In genomic region chr17:5797124-5797760, GRCm38 (mm10) we compare ENCODE assay signal across 11 mouse cellular contexts. TPM values are rescaled to one million over a fixed set of nuclear protein-coding genes. Genes with fewer than 3 reads are reported as not detected.
DNase-seq lines count a peak whose midpoint lies in the region; ATAC-seq and TF ChIP-seq lines count a peak whose summit lies in the region.
"Had no signal": no experiment of that assay in that cellular context is flagged by ENCODE, and none has a peak within 500 bp of the region (broad histone marks: within the 10 kb centered on the region; RNA-seq: fewer than 3 reads in every experiment).

No protein-coding gene starts in this region.

- no peaks in the 10 kb centered on the region for H3K27me3 ChIP-seq in liver, embryonic 12.5 days (replicated peaks)
- H3K27me3 ChIP-seq in liver, embryonic 11.5 days (replicated peaks; ENCODE audit: control insufficient read depth, insufficient read depth, low read length): no peaks in the 10 kb centered on the region
- H3K27me3 ChIP-seq: limb, embryonic 12.5 days; neural tube, embryonic 13.5 days had no signal

- TF ChIP-seq CTCF in brain, embryonic 14.5 days (IDR thresholded peaks at IDR 0.05; ENCODE audit: borderline replicate concordance, extremely low read depth, insufficient read depth, insufficient read length): no peak

- H3K27ac ChIP-seq in liver, embryonic 12.5 days: peak overlapping the region; percentile 1; the same call in 1 of the 2 replicates
- no peak overlapping the region for H3K27ac ChIP-seq in liver, embryonic 11.5 days (ENCODE audit: low read depth, low read length)
- H3K27ac ChIP-seq: limb, embryonic 12.5 days; neural tube, embryonic 13.5 days had no signal

- WGBS in liver, embryonic 12.5 days (ENCODE audit: insufficient replicate concordance): 63% methylated on average over 4 of the region's 5 CpGs
- 77% methylated on average over 5 of the region's 5 CpGs for WGBS in liver, embryonic 11.5 days

- no peaks in the 10 kb centered on the region for H3K36me3 ChIP-seq in liver, embryonic 12.5 days
- H3K36me3 ChIP-seq in liver, embryonic 11.5 days (ENCODE audit: control insufficient read depth, insufficient read depth, low read length): no peaks in the 10 kb centered on the region
- H3K36me3 ChIP-seq: limb, embryonic 12.5 days; neural tube, embryonic 13.5 days had no signal

- H3K4me2 ChIP-seq in liver, embryonic 12.5 days: no peak overlapping the region
- H3K4me2 ChIP-seq in liver, embryonic 11.5 days: no peak overlapping the region
- H3K4me2 ChIP-seq: limb, embryonic 12.5 days; neural tube, embryonic 13.5 days had no signal

- ATAC-seq in liver, embryonic 12.5 days: no peak
- no peak for ATAC-seq in liver, embryonic 11.5 days (replicated peaks; ENCODE audit: low FRiP score)

- H3K9ac ChIP-seq in liver, embryonic 12.5 days: no peak overlapping the region
- H3K9ac ChIP-seq in liver, embryonic 11.5 days (ENCODE audit: low read depth, low read length): no peak overlapping the region
- H3K9ac ChIP-seq: limb, embryonic 12.5 days; neural tube, embryonic 13.5 days had no signal

- H3K4me3 ChIP-seq in liver, embryonic 12.5 days: no peak overlapping the region
- no peak overlapping the region for H3K4me3 ChIP-seq in liver, embryonic 11.5 days (ENCODE audit: low read depth, low read length)
- H3K4me3 ChIP-seq: limb, embryonic 12.5 days; neural tube, embryonic 13.5 days had no signal

- peaks cover 89% of the 10 kb centered on the region for H3K4me1 ChIP-seq in liver, embryonic 12.5 days
- peaks cover 54% of the 10 kb centered on the region for H3K4me1 ChIP-seq in liver, embryonic 11.5 days (replicated peaks; ENCODE audit: control insufficient read depth, insufficient read depth, low read length)

- DNase-seq in liver, embryonic 11.5 days (ENCODE audit: low spot score): no peak
- DNase-seq in adrenal gland, adult 18-20 months (ENCODE audit: low spot score in 2 of 2): peak; percentile 59 to 66
- DNase-seq in brain, embryonic 14.5 days (ENCODE audit: low read depth): peak; percentile 58
- DNase-seq in kidney, postnatal 4 days: peak; percentile 47 to 55
- DNase-seq in Muller cell, postnatal 12 days (ENCODE audit: inconsistent ontology term): no peak
- no peak for DNase-seq in layer of hippocampus, adult 8-10 months (ENCODE audit: low spot score in 2 of 2)
- no peak for DNase-seq in gastrocnemius, postnatal 25 days
- DNase-seq: heart, postnatal 10 days had no signal

- TF ChIP-seq POLR2A in brain, embryonic 14.5 days (IDR thresholded peaks at IDR 0.05; ENCODE audit: borderline replicate concordance, extremely low read depth, insufficient read depth, insufficient read length, poor library complexity, severe bottlenecking): no peak

- H3K9me3 ChIP-seq in liver, embryonic 12.5 days (replicated peaks): no peaks in the 10 kb centered on the region
- no peaks in the 10 kb centered on the region for H3K9me3 ChIP-seq in liver, embryonic 11.5 days (ENCODE audit: control insufficient read depth, low read length)
- H3K9me3 ChIP-seq: limb, embryonic 12.5 days; neural tube, embryonic 13.5 days had no signal

RNA-seq across cellular contexts. Expression of gene Snx9, which starts 43.9 kb away (rescaled TPM):
- 22.7 and 23.5 TPM in 2 replicates for polyA plus RNA-seq in liver, embryonic 12.5 days (2016; fragmentation: Nextera tagmentation; extraction: Ambion mirVana)
- 31.2 and 35.4 TPM in 2 replicates for polyA plus RNA-seq in liver, embryonic 11.5 days (2014; fragmentation: Nextera tagmentation; extraction: Ambion mirVana)
- total RNA-seq in adrenal gland, adult 18-20 months (2021): 10 to 100 TPM; 45.3 TPM
- polyA plus RNA-seq in brain, embryonic 14.5 days (2012; rRNA removed): 8.8 and 11.5 TPM in 2 replicates
- total RNA-seq in layer of hippocampus, adult 8-10 months (2022): 10 to 100 TPM; 15.0 to 16.8 (median 15.5) TPM
- total RNA-seq in gastrocnemius, postnatal 25 days (2021): 10 to 100 TPM; 21.5 to 22.4 TPM

Comparison
In these comparisons a context has a peak if more than half of its experiments do, and no peak if none do; other contexts are left out.
1. DNase-seq: peak in adrenal gland, adult 18-20 months (2 of 2), brain, embryonic 14.5 days (single experiment) and kidney, postnatal 4 days (2 of 2); none in liver, embryonic 11.5 days (single experiment), Muller cell, postnatal 12 days (single experiment), layer of hippocampus, adult 8-10 months (0 of 2) and gastrocnemius, postnatal 25 days (single experiment).